Mouse (Mus musculus) spleen, adult 2 months (tissue): ENCODE results near the gene Esrra. TPM values are rescaled to one million over a fixed set of nuclear protein-coding genes. Genes with fewer than 3 reads are reported as not detected.

ENCODE experiments used
- DNase-seq, 2 experiments: peaks; one replicate each; pipeline versions ENCODE4 v3.0.0 to v3.0.0-alpha.2; 2012 to 2021; ENCODE audit warnings: low spot score in 2 of 2, low read depth in 1 of 2
- H3K27ac ChIP-seq: fragments of 200-500 bp; 2 replicates; pipeline ENCODE4 v1.5.1; 2012; ENCODE audit warnings: low read length, inconsistent platforms; ENCODE audit not compliant: insufficient read depth
- H3K27me3 ChIP-seq: fragments of 200-500 bp; 2 replicates; pipeline ENCODE4 v1.6.1; 2012; ENCODE audit warnings: mild to moderate bottlenecking, moderate library complexity, low read length, inconsistent platforms; ENCODE audit not compliant: control insufficient read depth, insufficient read depth
- H3K36me3 ChIP-seq: fragments of 200-500 bp; 2 replicates; pipeline ENCODE4 v1.6.1; 2012; ENCODE audit warnings: mild to moderate bottlenecking, low read length, inconsistent platforms; ENCODE audit not compliant: control insufficient read depth, insufficient read depth
- H3K4me1 ChIP-seq: fragments of 200-500 bp; 2 replicates; pipeline ENCODE4 v1.6.1; 2011; ENCODE audit warnings: inconsistent platforms; ENCODE audit not compliant: control insufficient read depth, insufficient read depth, insufficient read length
- H3K4me3 ChIP-seq: fragments of 200-500 bp; 2 replicates; pipeline ENCODE4 v1.5.1; 2011; ENCODE audit warnings: mild to moderate bottlenecking, inconsistent platforms; ENCODE audit not compliant: insufficient read depth, insufficient read length; ENCODE audit errors: extremely low read depth
- CTCF ChIP-seq: fragments of 200-500 bp; IDR thresholded peaks from 2 replicates; pipeline ENCODE4 v1.5.1; 2011; ENCODE audit warnings: mild to moderate bottlenecking, inconsistent platforms; ENCODE audit not compliant: insufficient read depth, insufficient read length, insufficient replicate concordance; ENCODE audit errors: extremely low read depth
- POLR2A ChIP-seq: fragments of 200-500 bp; IDR thresholded peaks from 2 replicates; pipeline ENCODE4 v1.6.1; 2011; ENCODE audit warnings: low read depth, low read length, inconsistent platforms
- WGBS: fragments of 180-500 bp; shearing (Covaris S2); methylation state at CpG from one replicate; pipeline ENCODE4 v1.1.7; 2018; 5-methylcytosine and 5-hydroxymethylcytosine counted together
- polyA plus RNA-seq: library from polyadenylated mRNA; depleted of rRNA; stranded (reverse); fragments of >200 nt; gene quantifications from 2 replicates; pipeline ENCODE4 v1.2.3, GENCODE M21; 2012

Gene Esrra
- polyA plus RNA-seq, 1 experiment, result 48.4 TPM

- peak overlapping the region; percentile 78 for H3K27ac ChIP-seq
- peaks cover 12% of the 10 kb centered on the region for H3K4me1 ChIP-seq
- 2% methylated on average over 42 of the region's 48 CpGs for WGBS
- DNase-seq, result peak; percentile 30 to 66
- H3K4me3 ChIP-seq, result peak overlapping the region; percentile 78
- TF ChIP-seq POLR2A (no peak), CTCF (no peak)
- H3K36me3 ChIP-seq, result peaks cover 3% of the 10 kb centered on the region
- peaks cover 5% of the 10 kb centered on the region for H3K27me3 ChIP-seq
Observed at GRCm38 (mm10) chr19:6920741-6921636, 624 bp downstream of the Esrra start.

GRCm38 (mm10) chr19:6919876-6920740 lies 1.5 kb downstream of the Esrra start:
- Histone ChIP-seq H3K4me1 (peaks cover 9% of the 10 kb centered on the region; the same call in 1 of the 2 replicates), H3K36me3 (peaks cover 3% of the 10 kb centered on the region), H3K4me3 (peak overlapping the region; percentile 78), H3K27ac (no peak overlapping the region), H3K27me3 (no peaks in the 10 kb centered on the region)
- DNase-seq, result no peak
- 67% methylated on average over 8 of the region's 8 CpGs for WGBS
- TF ChIP-seq POLR2A (no peak), CTCF (no peak)

GRCm38 (mm10) chr19:6919431-6919830 lies 2.2 kb downstream of the Esrra start:
- Histone ChIP-seq H3K4me3 (no peak overlapping the region), H3K36me3 (peaks cover 3% of the 10 kb centered on the region), H3K4me1 (peaks cover 3% of the 10 kb centered on the region; the same call in 1 of the 2 replicates), H3K27ac (no peak overlapping the region), H3K27me3 (no peaks in the 10 kb centered on the region)
- no peak for DNase-seq
- no peak for TF ChIP-seq POLR2A
- TF ChIP-seq CTCF, result no peak

- H3K4me1 ChIP-seq, result peaks cover 3% of the 10 kb centered on the region; the same call in 1 of the 2 replicates
- DNase-seq, result no peak
- 96% methylated on average over 4 of the region's 4 CpGs for WGBS
- peaks cover 6% of the 10 kb centered on the region for H3K36me3 ChIP-seq
- TF ChIP-seq CTCF, result no peak
- TF ChIP-seq POLR2A, result no peak
- no peak overlapping the region for H3K4me3 ChIP-seq
- H3K27me3 ChIP-seq, result no peaks in the 10 kb centered on the region
- no peak overlapping the region for H3K27ac ChIP-seq
Observed at GRCm38 (mm10) chr19:6918321-6918720, 3.3 kb downstream of the Esrra start.

GRCm38 (mm10) chr19:6916496-6916895 lies 5.1 kb downstream of the Esrra start:
- Histone ChIP-seq H3K4me1 (no peaks in the 10 kb centered on the region; the same call in 1 of the 2 replicates), H3K27ac (no peak overlapping the region), H3K4me3 (no peak overlapping the region), H3K27me3 (no peaks in the 10 kb centered on the region), H3K36me3 (peaks cover 16% of the 10 kb centered on the region)
- TF ChIP-seq POLR2A, result no peak
- no peak for TF ChIP-seq CTCF
- 91% methylated on average over 4 of the region's 4 CpGs for WGBS
- no peak for DNase-seq

DNA sequence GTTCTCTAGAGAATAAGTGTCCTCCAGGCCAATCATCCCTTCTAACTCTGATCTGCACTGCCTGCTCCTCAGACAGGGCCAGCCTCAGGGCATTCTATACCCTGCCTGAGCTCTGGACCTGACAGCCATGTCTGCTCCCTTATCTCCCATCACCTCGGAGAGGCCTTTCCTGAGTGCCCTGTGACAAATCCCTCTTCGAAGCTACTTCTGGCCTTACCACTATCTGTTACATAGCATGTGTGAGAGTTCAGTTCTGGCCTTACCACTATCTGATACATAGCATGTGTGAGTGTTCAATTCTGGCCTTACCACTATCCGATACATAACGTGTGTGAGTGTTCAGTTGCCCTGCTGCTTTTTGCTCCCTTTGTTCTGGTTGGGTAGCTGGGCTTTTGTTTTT lies 6.3 kb downstream of the Esrra start:
- peaks cover 5% of the 10 kb centered on the region; the same call in 1 of the 2 replicates for H3K4me1 ChIP-seq
- no peak overlapping the region for H3K27ac ChIP-seq
- H3K27me3 ChIP-seq, result no peaks in the 10 kb centered on the region
- DNase-seq, result no peak
- WGBS, result 79% methylated on average over 4 of the region's 4 CpGs
- no peak overlapping the region for H3K4me3 ChIP-seq
- peaks cover 20% of the 10 kb centered on the region for H3K36me3 ChIP-seq
- TF ChIP-seq CTCF (no peak), POLR2A (no peak)

DNA sequence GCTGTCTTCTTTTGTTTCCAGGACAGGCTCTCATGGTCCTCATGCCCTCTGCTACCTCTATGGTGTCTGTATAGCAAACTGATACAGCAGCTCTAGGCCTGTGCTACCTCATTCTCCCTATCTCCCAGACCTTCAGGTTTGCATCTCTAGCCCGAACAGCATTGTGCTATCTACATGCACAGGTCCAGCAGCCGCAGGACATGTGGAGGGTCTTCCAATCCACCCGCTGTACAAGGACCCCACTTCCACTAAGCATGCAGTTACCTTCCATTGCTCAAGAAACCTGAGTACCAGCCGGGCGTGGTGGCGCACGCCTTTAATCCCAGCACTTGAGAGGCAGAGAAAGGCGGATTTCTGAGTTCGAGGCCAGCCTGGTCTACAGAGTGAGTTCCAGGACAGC lies 7.1 kb downstream of the Esrra start:
- TF ChIP-seq POLR2A (no peak), CTCF (no peak)
- DNase-seq, result no peak
- WGBS, result 91% methylated on average over 9 of the region's 9 CpGs
- H3K27me3 ChIP-seq, result no peaks in the 10 kb centered on the region
- peaks cover 5% of the 10 kb centered on the region; the same call in 1 of the 2 replicates for H3K4me1 ChIP-seq
- peaks cover 20% of the 10 kb centered on the region for H3K36me3 ChIP-seq
- H3K4me3 ChIP-seq, result no peak overlapping the region
- H3K27ac ChIP-seq, result no peak overlapping the region
